Mouse (Mus musculus) megakaryocyte, embryonic 14.5 days (primary cell): ENCODE results near the gene Tctex1d1.

ENCODE experiments used
- FLI1 ChIP-seq: IDR thresholded peaks from 2 replicates; pipeline ENCODE4 v1.6.1; 2012; ENCODE audit warnings: low read length, inconsistent platforms, mixed read lengths
- GATA1 ChIP-seq: IDR thresholded peaks from 3 replicates; pipeline ENCODE4 v1.6.1; 2012; ENCODE audit warnings: mixed read lengths, low read length, inconsistent platforms, borderline replicate concordance

DNA sequence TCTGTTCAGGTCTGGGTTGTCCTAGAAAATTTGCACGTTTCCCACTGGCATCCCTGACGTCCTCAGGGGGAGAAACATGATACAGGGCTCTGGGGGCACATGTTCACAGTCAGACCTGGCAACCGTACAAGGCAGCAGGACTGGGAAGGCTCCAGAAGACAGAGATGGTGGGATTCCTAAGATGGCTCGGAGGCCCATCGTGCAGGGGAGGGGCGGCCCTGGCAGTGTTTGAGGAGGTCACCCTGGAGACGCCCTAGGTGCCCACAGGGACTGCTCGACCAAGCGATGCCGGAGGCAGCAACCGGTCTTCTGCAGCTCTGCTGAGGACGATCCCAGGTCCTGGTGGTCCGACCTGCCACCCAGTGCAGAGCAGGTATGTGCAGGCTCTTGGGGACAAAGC lies at the start of gene Tctex1d1:
- TF ChIP-seq FLI1 (no peak), GATA1 (no peak)
